Mouse (Mus musculus): ENCODE data around the gene Slc44a4.
A peak's percentile ranks its signal among the peaks of the same experiment; 100 is the strongest.

DNA sequence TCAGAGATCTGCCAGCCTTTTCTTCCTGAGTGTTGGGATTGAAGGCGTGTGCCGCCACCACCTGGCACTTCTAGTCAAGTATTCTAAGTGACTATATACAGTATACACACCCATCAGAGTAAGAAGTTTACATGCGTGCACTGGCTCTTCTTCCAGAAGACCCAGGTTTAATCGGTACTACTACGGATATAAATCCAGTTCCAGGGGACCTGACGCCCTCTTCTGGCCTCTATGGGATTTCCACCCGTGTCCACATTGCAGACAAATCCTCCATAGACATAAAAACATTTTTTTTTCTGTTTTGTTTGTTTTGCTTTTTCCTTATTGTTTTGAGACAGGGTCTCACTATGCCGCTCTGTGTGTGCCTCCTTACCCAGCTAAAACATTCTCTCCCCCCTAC is 33.3 kb downstream of the Slc44a4 start:
- peak; percentile 69 for TF ChIP-seq CTCF (IDR thresholded peaks at IDR 0.05)
- TF ChIP-seq EP300 (IDR thresholded peaks at IDR 0.05; ENCODE audit: insufficient read depth, low read depth, low read length): no peak
- no peak for TF ChIP-seq POLR2A (IDR thresholded peaks at IDR 0.05; ENCODE audit: insufficient read depth, low read depth, low read length)

Data from heart, adult 2 months (tissue).